Mouse (Mus musculus) adrenal gland, postnatal 14 days (tissue): Measurements from ENCODE around the gene Klhl26. TPM values are rescaled to one million over a fixed set of nuclear protein-coding genes. Genes with fewer than 3 reads are reported as not detected.

Experiments
- DNase-seq: peaks from one replicate; pipeline ENCODE4 v3.0.0; 2021; ENCODE audit warnings: mixed read lengths
- total RNA-seq: library from RNA; stranded (reverse); gene quantifications from 2 replicates; pipeline ENCODE4 v1.2.3, GENCODE M21; 2021

Klhl26 gene
- total RNA-seq, 1 experiment from 2014 or later: 16.3 TPM

DNA sequence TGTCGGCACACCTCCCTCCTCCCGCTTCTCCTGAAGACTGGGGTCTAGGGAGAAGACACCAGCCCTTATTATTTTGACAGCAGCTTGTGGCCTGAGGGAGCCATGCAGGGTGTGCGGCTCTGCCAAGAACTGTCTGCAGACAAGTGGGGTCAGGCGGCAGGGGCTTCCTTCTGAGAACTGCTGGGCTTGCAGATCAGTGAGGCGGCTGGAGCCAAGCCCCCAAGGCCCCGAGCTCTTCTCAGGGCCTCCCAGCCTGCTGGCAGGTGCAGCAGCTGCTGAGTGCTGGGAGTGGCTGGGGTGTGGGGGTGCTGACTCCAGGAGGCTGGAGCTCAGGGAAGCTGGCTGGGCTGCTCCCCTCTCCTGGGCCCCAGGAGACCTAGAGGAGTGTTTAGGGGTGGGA lies 68.5 kb downstream of the Klhl26 start:
- DNase-seq: no peak

- no peak for DNase-seq
Observed at GRCm38 (mm10) chr8:70406427-70407069, 70.2 kb downstream of the Klhl26 start.

DNA sequence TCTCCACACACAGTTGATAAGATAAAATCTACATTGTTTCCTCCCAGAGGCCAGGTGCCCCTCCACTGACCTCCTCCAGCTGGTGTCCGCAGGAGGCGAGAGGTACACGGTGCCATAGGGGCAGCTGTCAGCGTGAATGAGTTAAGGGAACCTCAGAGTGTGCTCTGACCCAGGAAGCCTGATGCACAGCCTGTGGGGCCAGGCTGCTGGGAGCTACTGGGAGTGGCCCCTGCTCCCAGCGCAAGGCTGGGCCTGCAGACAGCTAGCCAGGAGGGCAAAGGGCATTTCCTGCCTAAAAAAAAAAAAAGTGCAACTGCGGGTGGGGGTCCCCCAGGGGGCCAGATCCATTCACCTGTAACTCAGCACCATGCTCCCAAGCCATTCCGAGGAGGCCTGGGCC lies 71.6 kb downstream of the Klhl26 start:
- DNase-seq: no peak

DNA sequence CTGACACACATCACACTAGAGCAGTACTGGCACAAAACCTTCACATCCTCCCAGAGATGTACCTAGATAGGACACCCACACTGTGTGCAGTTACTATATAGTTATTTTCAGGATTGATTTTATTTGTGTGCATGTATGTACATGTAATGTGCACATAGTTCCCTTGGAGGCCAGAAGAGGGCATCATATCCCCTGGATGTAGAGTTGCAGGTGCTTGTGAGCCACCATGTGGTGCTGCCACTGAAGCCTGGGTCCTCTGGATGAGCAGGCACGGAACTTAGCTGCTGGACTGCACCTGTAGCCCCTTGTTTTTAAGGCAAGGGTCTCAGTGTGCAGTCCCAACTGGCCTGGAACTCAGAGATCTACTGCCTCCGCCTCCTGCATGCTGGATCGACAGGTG lies 72.6 kb downstream of the Klhl26 start:
- no peak for DNase-seq

Other genes with a start within 250 kb of the Klhl26 start
- gene Sugp2, start 242.7 kb downstream of the Klhl26 start, total RNA-seq: 30.9 and 31.5 TPM in 2 replicates
- gene Armc6, start 242.5 kb downstream of the Klhl26 start, total RNA-seq: 11.3 and 13.4 TPM in 2 replicates
- 21.3 and 25.0 TPM in 2 replicates for gene Homer3, start 194.1 kb downstream of the Klhl26 start, total RNA-seq
- 49.2 and 71.3 TPM in 2 replicates for gene Ddx49, start 174.5 kb downstream of the Klhl26 start, total RNA-seq
- 215 and 222 TPM in 2 replicates for gene Cope, start 174.4 kb downstream of the Klhl26 start, total RNA-seq
- 1.9 and 2.9 TPM in 2 replicates for gene Cers1, start 161.2 kb downstream of the Klhl26 start, total RNA-seq
- 0.41 and 1.2 TPM in 2 replicates for gene Gdf1, start 147.2 kb downstream of the Klhl26 start, total RNA-seq
- gene Upf1, start 123.7 kb downstream of the Klhl26 start, total RNA-seq: 64.0 and 64.4 TPM in 2 replicates
- 1.4 TPM in 1 of 2 replicates, not detected in the other for gene Comp, start 103.4 kb downstream of the Klhl26 start, total RNA-seq
- gene Crtc1, start 37.4 kb downstream of the Klhl26 start, total RNA-seq: 19.4 and 20.6 TPM in 2 replicates
- 4.6 and 5.6 TPM in 2 replicates for gene Tmem59l, start 10.4 kb upstream of the Klhl26 start, total RNA-seq
- not detected in 2 replicates for gene Crlf1, start 16.2 kb upstream of the Klhl26 start, total RNA-seq
- 116 and 123 TPM in 2 replicates for gene Rex1bd, start 29.8 kb upstream of the Klhl26 start, total RNA-seq
- 1,600 and 1,776 TPM in 2 replicates for gene Uba52, start 33.8 kb upstream of the Klhl26 start, total RNA-seq
- 235 and 252 TPM in 2 replicates for gene Fkbp8, start 50.8 kb upstream of the Klhl26 start, total RNA-seq
- gene Kxd1, start 51.0 kb upstream of the Klhl26 start, total RNA-seq: 78.9 and 83.1 TPM in 2 replicates
- 22.4 and 22.9 TPM in 2 replicates for gene Ell, start 62.5 kb upstream of the Klhl26 start, total RNA-seq
- gene Isyna1, start 117.4 kb upstream of the Klhl26 start, total RNA-seq: 77.2 and 84.7 TPM in 2 replicates
- gene Ssbp4, start 131.9 kb upstream of the Klhl26 start, total RNA-seq: 84.4 and 102 TPM in 2 replicates
- gene Lrrc25, start 139.2 kb upstream of the Klhl26 start, total RNA-seq: 1.6 and 2.0 TPM in 2 replicates
- 0.79 and 1.0 TPM in 2 replicates for gene Gdf15, start 155.5 kb upstream of the Klhl26 start, total RNA-seq
- 73.1 and 86.5 TPM in 2 replicates for gene Pgpep1, start 183.4 kb upstream of the Klhl26 start, total RNA-seq
- 76.0 and 78.6 TPM in 2 replicates for gene Lsm4, start 196.3 kb upstream of the Klhl26 start, total RNA-seq
- gene Jund, start 222.0 kb upstream of the Klhl26 start, total RNA-seq: 165 and 174 TPM in 2 replicates
- gene Iqcn, start 226.5 kb upstream of the Klhl26 start, total RNA-seq: 0.11 and 0.19 TPM in 2 replicates
- gene Gm3336, start 241.6 kb upstream of the Klhl26 start, total RNA-seq: 0.70 TPM in 1 of 2 replicates, not detected in the other
- 1.9 TPM in 2 replicates for gene Pde4c, start 246.8 kb upstream of the Klhl26 start, total RNA-seq